Mouse (Mus musculus) ES-Bruce4 (cell line): ENCODE results near the gene Glo1. TPM values are rescaled to one million over a fixed set of nuclear protein-coding genes. Genes with fewer than 3 reads are reported as not detected.

ENCODE experiments used
- H3K27ac ChIP-seq: 2 replicates; pipeline ENCODE4 v1.5.1; 2012; ENCODE audit warnings: low read length, inconsistent platforms; ENCODE audit not compliant: insufficient read depth
- H3K27me3 ChIP-seq: 2 replicates; pipeline ENCODE4 v1.6.1; 2012; ENCODE audit warnings: mild to moderate bottlenecking, low read length, inconsistent platforms; ENCODE audit not compliant: control insufficient read depth, poor library complexity, insufficient read depth, severe bottlenecking
- H3K36me3 ChIP-seq: 2 replicates; pipeline ENCODE4 v1.6.1; 2012; ENCODE audit warnings: inconsistent platforms, mild to moderate bottlenecking, low read length, moderate library complexity; ENCODE audit not compliant: control insufficient read depth, poor library complexity, insufficient read depth, severe bottlenecking
- H3K4me1 ChIP-seq: one replicate; pipeline ENCODE4 v1.8.1; 2011; ENCODE audit warnings: low read length; ENCODE audit not compliant: control insufficient read depth, insufficient read depth
- H3K4me3 ChIP-seq: 2 replicates; pipeline ENCODE4 v1.5.1; 2011; ENCODE audit warnings: low read depth, mild to moderate bottlenecking, low read length
- H3K9ac ChIP-seq: 2 replicates; pipeline ENCODE4 v1.6.1; 2012; ENCODE audit warnings: low read depth, mild to moderate bottlenecking, inconsistent platforms; ENCODE audit not compliant: poor library complexity, severe bottlenecking
- H3K9me3 ChIP-seq: replicated peaks from 2 replicates; pipeline ENCODE4 v1.6.1; 2012; ENCODE audit warnings: mild to moderate bottlenecking, low read length, inconsistent platforms; ENCODE audit not compliant: control insufficient read depth, poor library complexity, insufficient read depth, severe bottlenecking
- CTCF ChIP-seq: IDR thresholded peaks from one replicate; pipeline ENCODE4 v1.8.1; 2011; ENCODE audit warnings: low read depth, low read length
- EP300 ChIP-seq: IDR thresholded peaks from 2 replicates; pipeline ENCODE4 v1.6.1; 2011; ENCODE audit warnings: low read depth, low read length; ENCODE audit not compliant: insufficient read depth
- POLR2A ChIP-seq: IDR thresholded peaks from one replicate; pipeline ENCODE4 v1.8.1; 2011; ENCODE audit warnings: low read length; ENCODE audit not compliant: insufficient read depth
- polyA plus RNA-seq: library from polyadenylated mRNA; stranded (reverse); fragments of >200 nt; gene quantifications from 2 replicates; pipeline ENCODE4 v1.2.4, GENCODE M21; 2011; ENCODE audit warnings: low read depth; ENCODE audit not compliant: missing spikeins, insufficient read depth, insufficient read length

Glo1 gene
- polyA plus RNA-seq, 1 experiment, result 190 TPM

GRCm38 (mm10) chr17:30620548-30620947 is 6.1 kb downstream of the Glo1 start:
- Histone ChIP-seq H3K36me3 (no peaks in the 10 kb centered on the region; the same call in 1 of the 2 replicates), H3K4me1 (no peaks in the 10 kb centered on the region), H3K9ac (no peak overlapping the region), H3K27me3 (no peaks in the 10 kb centered on the region), H3K27ac (no peak overlapping the region), H3K4me3 (no peak overlapping the region), H3K9me3 (no peaks in the 10 kb centered on the region)
- no peak for TF ChIP-seq POLR2A
- TF ChIP-seq EP300, result no peak
- TF ChIP-seq CTCF, result no peak

GRCm38 (mm10) chr17:30619153-30619552 is 7.5 kb downstream of the Glo1 start:
- no peak overlapping the region for H3K9ac ChIP-seq
- no peaks in the 10 kb centered on the region for H3K9me3 ChIP-seq
- H3K4me1 ChIP-seq, result no peaks in the 10 kb centered on the region
- H3K27me3 ChIP-seq, result no peaks in the 10 kb centered on the region
- no peak overlapping the region for H3K27ac ChIP-seq
- no peaks in the 10 kb centered on the region; the same call in 1 of the 2 replicates for H3K36me3 ChIP-seq
- H3K4me3 ChIP-seq, result no peak overlapping the region
- TF ChIP-seq EP300, result no peak

GRCm38 (mm10) chr17:30618136-30618891 is 8.4 kb downstream of the Glo1 start:
- Histone ChIP-seq H3K9ac (no peak overlapping the region), H3K36me3 (no peaks in the 10 kb centered on the region; the same call in 1 of the 2 replicates), H3K27me3 (no peaks in the 10 kb centered on the region), H3K27ac (no peak overlapping the region), H3K4me1 (no peaks in the 10 kb centered on the region), H3K4me3 (no peak overlapping the region), H3K9me3 (no peaks in the 10 kb centered on the region)
- TF ChIP-seq CTCF, result no peak
- no peak for TF ChIP-seq EP300
- TF ChIP-seq POLR2A, result no peak

GRCm38 (mm10) chr17:30616203-30616602 is 10.5 kb downstream of the Glo1 start:
- Histone ChIP-seq H3K36me3 (no peaks in the 10 kb centered on the region), H3K4me3 (no peak overlapping the region), H3K9me3 (no peaks in the 10 kb centered on the region), H3K27me3 (no peaks in the 10 kb centered on the region), H3K9ac (no peak overlapping the region), H3K4me1 (no peaks in the 10 kb centered on the region), H3K27ac (no peak overlapping the region)
- TF ChIP-seq EP300 (no peak), CTCF (no peak), POLR2A (no peak)

GRCm38 (mm10) chr17:30613350-30613749 is 13.3 kb downstream of the Glo1 start:
- Histone ChIP-seq H3K9me3 (no peaks in the 10 kb centered on the region), H3K36me3 (no peaks in the 10 kb centered on the region), H3K4me3 (no peak overlapping the region), H3K27me3 (no peaks in the 10 kb centered on the region), H3K27ac (no peak overlapping the region), H3K4me1 (no peaks in the 10 kb centered on the region), H3K9ac (no peak overlapping the region)
- TF ChIP-seq CTCF (no peak), POLR2A (no peak), EP300 (no peak)

- Histone ChIP-seq H3K4me3 (peak overlapping the region; percentile 90), H3K36me3 (peaks cover 2% of the 10 kb centered on the region; the same call in 1 of the 2 replicates), H3K9ac (peak overlapping the region; percentile 62), H3K9me3 (no peaks in the 10 kb centered on the region), H3K4me1 (no peaks in the 10 kb centered on the region), H3K27ac (peak overlapping the region; percentile 32), H3K27me3 (no peaks in the 10 kb centered on the region)
- no peak for TF ChIP-seq CTCF
- peak; percentile 52 for TF ChIP-seq POLR2A
These were observed 14.4 kb downstream of the Glo1 start for GRCm38 (mm10) chr17:30612075-30612859.
